Mouse (Mus musculus): ENCODE measurements around the gene Epc2.

- TF ChIP-seq POLR2A (IDR thresholded peaks at IDR 0.05; ENCODE audit: control insufficient read depth, extremely low read depth, insufficient read depth, low read length, poor library complexity) (no peak), CTCF (IDR thresholded peaks at IDR 0.05; ENCODE audit: borderline replicate concordance, control insufficient read depth, extremely low read depth, insufficient read depth, low read length, poor library complexity) (no peak)
Observed at GRCm38 (mm10) chr2:49558361-49558760, 107.1 kb downstream of the Epc2 start.

Data from thymus, adult 2 months (tissue).